Mouse (Mus musculus): ENCODE results near the gene Atg10. TPM values are rescaled to one million over a fixed set of nuclear protein-coding genes. Genes with fewer than 3 reads are reported as not detected.

The Atg10 gene
- total and polyA plus RNA-seq, 3 experiments, result 2.0 to 4.3 TPM; not detected in 1

GRCm38 (mm10) chr13:91179174-91179899 lies 44.4 kb downstream of the Atg10 start:
- H3K9me3 ChIP-seq (replicated peaks; ENCODE audit: insufficient read depth, low read length), result no peaks in the 10 kb centered on the region
- no peaks in the 10 kb centered on the region for H3K79me2 ChIP-seq (ENCODE audit: control insufficient read depth, insufficient read depth, low read length, poor library complexity)
- no peak for DNase-seq (ENCODE audit: low read depth, low spot score)
- H3K4me3 ChIP-seq (ENCODE audit: control insufficient read depth in 1 of 2, insufficient read depth in 1 of 2, low read depth in 2 of 2, low read length in 2 of 2), result peak overlapping the region; percentile 64 to 83; a peak in 2 of 4 replicates
- H3K9ac ChIP-seq (ENCODE audit: control insufficient read depth, low read depth, low read length, poor library complexity, severe bottlenecking), result peak overlapping the region; percentile 63; the same call in 1 of the 2 replicates
- no peaks in the 10 kb centered on the region for H3K27me3 ChIP-seq (ENCODE audit: control insufficient read depth in 1 of 2, insufficient read depth in 2 of 2, low read length in 2 of 2)
- peaks cover 0 to 9% of the 10 kb centered on the region in 2 experiments; a peak in 2 of 4 replicates for H3K36me3 ChIP-seq (ENCODE audit: control insufficient read depth in 1 of 2, insufficient read depth in 2 of 2, low read length in 2 of 2)
- H3K4me1 ChIP-seq (ENCODE audit: control insufficient read depth in 1 of 2, insufficient read depth in 2 of 2, low read length in 2 of 2), result peaks cover 8 to 17% of the 10 kb centered on the region in 2 experiments
- H3K27ac ChIP-seq (ENCODE audit: control insufficient read depth, low read depth, low read length), result no peak overlapping the region
- no peak for TF ChIP-seq MAFK (IDR thresholded peaks at IDR 0.05; ENCODE audit: borderline replicate concordance, low read depth, low read length)
- TF ChIP-seq RAD21 (IDR thresholded peaks at IDR 0.05; ENCODE audit: low read depth, low read length), result no peak
- TF ChIP-seq RCOR1 (IDR thresholded peaks at IDR 0.05; ENCODE audit: low read depth, low read length), result no peak
- TF ChIP-seq GATA1 (IDR thresholded peaks at IDR 0.05; ENCODE audit: low read depth, low read length), result no peak
- TF ChIP-seq ZMIZ1 (IDR thresholded peaks at IDR 0.05; ENCODE audit: low read depth, low read length), result no peak
- TF ChIP-seq ZC3H11A (IDR thresholded peaks at IDR 0.05; ENCODE audit: low read depth, low read length), result no peak
- TF ChIP-seq UBTF (IDR thresholded peaks at IDR 0.05; ENCODE audit: borderline replicate concordance, insufficient read depth, low read depth, low read length), result no peak
- TF ChIP-seq TCF12 (IDR thresholded peaks at IDR 0.05; ENCODE audit: low read depth, low read length), result no peak
- TF ChIP-seq E2F4 (IDR thresholded peaks at IDR 0.05; ENCODE audit: borderline replicate concordance, low read depth, low read length), result no peak
- TF ChIP-seq CHD1 (IDR thresholded peaks at IDR 0.05; ENCODE audit: low read depth, low read length), result no peak
- TF ChIP-seq MYC (IDR thresholded peaks at IDR 0.05; ENCODE audit: low read depth, low read length), result no peak
- TF ChIP-seq MXI1 (IDR thresholded peaks at IDR 0.05; ENCODE audit: low read depth, low read length), result no peak
- TF ChIP-seq MYB (IDR thresholded peaks at IDR 0.05; ENCODE audit: low read depth, low read length), result no peak
- TF ChIP-seq KAT2A (conservative IDR thresholded peaks at IDR 0.05; ENCODE audit: low read depth, low read length), result no peak
- no peak for TF ChIP-seq ELF1 (IDR thresholded peaks at IDR 0.05; ENCODE audit: low read depth, low read length)
- no peak for TF ChIP-seq JUND (IDR thresholded peaks at IDR 0.05; ENCODE audit: low read depth, low read length)
- TF ChIP-seq POLR2AphosphoS5 (IDR thresholded peaks at IDR 0.05; ENCODE audit: borderline replicate concordance, low read depth, low read length), result no peak
- no peak for TF ChIP-seq USF2 (IDR thresholded peaks at IDR 0.05; ENCODE audit: borderline replicate concordance in 1 of 2, insufficient read depth in 1 of 2, low read depth in 1 of 2, low read length in 2 of 2)
- TF ChIP-seq ZKSCAN1 (IDR thresholded peaks at IDR 0.05; ENCODE audit: low read depth, low read length), result no peak
- no peak for TF ChIP-seq MAZ (IDR thresholded peaks at IDR 0.05; ENCODE audit: low read depth, low read length)

All from MEL (cell line).